Mouse (Mus musculus): ENCODE data around the gene Tgfb2.

Gene Tgfb2

GRCm38 (mm10) chr1:186582113-186582512 lies 123.7 kb downstream of the Tgfb2 start:
- no peak for DNase-seq (ENCODE audit: low spot score in 2 of 2)

- DNase-seq (ENCODE audit: low spot score in 2 of 2): no peak
Observed at GRCm38 (mm10) chr1:186581666-186582065, 124.1 kb downstream of the Tgfb2 start.

GRCm38 (mm10) chr1:186581114-186581513 lies 124.7 kb downstream of the Tgfb2 start:
- DNase-seq (ENCODE audit: low spot score in 2 of 2): no peak

DNA sequence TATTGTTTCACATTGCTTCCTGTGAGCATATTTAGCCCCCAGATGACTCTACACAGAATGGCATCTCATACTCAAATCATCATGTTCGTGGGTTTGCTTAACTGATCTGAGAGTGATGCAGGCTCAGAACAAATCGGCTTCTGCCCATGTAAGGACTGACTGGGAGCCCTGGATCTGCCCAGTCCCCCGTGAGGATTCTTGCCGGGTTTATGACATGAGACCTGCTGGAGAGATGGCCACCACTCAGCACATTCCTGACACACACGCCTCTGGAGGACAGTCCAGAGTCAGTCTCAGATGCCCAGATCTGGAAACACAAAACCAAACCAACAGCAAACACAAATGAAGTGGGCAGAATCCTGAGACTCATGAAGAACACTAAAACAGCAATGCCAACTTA lies 128.5 kb downstream of the Tgfb2 start:
- DNase-seq (ENCODE audit: low spot score in 2 of 2): no peak

DNA sequence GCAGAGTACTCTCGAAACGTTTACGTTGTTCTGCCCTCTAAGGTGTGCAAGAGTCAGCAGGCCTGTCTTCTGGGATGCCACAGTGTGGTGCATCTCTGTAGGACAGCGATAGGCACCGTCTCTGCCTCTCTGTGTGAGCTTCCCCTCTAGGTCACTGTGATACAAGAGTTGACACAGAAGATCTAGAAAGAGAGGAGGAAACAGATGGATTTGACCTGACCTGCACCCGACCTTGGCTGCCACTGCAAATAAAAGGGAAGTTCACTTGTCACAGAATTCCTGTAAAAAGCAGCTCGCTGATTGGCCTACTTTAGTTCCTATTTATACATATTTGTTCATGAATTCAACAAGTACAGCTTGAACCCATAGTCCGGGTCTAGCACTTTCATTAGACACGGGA lies 130.2 kb downstream of the Tgfb2 start:
- DNase-seq (ENCODE audit: low spot score in 2 of 2): no peak

- no peak for DNase-seq (ENCODE audit: low spot score in 2 of 2)
Observed at GRCm38 (mm10) chr1:186575074-186575473, 130.7 kb downstream of the Tgfb2 start.
